Mouse (Mus musculus): Measurements from ENCODE around the gene Ankrd44.

DNA sequence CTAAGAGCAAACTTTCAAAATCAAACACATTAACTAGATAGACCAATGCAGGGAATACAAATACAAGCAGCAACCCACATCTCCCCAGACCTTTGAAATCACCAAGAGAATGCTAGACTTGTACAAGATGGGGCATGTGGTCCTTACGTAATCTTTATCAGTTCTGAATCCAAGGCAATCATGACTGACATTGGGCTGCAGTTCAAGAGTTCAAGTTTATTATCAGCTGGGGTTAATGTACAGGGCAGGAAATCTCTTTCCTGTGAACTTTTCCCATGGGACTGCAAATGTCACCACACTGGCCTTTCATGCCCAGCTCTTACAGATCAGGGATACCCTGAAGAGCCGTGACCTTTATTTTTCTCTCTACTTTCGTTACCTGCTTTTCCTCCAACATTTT, 154.7 kb downstream of the Ankrd44 start:
- TF ChIP-seq HCFC1 (IDR thresholded peaks at IDR 0.05; ENCODE audit: borderline replicate concordance, insufficient read depth, low read length) (no peak), CHD2 (IDR thresholded peaks at IDR 0.05; ENCODE audit: low read depth, low read length) (no peak), ZC3H11A (IDR thresholded peaks at IDR 0.05; ENCODE audit: borderline replicate concordance, low read depth, low read length) (no peak), ZNF384 (IDR thresholded peaks at IDR 0.05; ENCODE audit: low read depth, low read length) (no peak)

All from ES-E14 (cell line).